Mouse (Mus musculus): ENCODE results near the gene Idh2.

DNA sequence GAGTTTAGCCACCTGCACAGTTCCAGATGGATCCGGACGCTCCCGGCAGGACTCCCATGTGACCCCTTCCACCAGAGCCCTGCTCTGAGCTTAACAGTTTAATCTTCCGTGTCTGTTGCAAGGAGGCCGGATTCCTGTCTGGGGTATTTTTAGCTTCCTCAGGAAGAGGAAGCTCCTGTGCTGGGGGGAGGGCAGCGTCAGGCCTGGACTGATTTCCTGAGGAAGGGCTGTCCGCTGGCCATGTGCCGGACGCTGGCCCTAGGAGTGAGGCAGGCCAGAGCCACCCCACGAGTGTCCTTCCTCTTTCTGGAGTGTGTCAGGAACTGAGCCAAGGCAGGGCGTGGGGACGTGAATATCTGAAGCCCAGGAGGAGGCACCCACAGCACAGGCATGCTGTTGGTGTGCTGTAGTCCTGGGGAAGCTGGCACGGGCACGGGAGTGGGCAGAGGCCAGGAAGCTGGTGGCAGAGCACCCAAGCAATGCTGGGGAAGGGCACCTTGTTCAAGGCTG is 36.3 kb downstream of the Idh2 start:
- TF ChIP-seq CHD2 (IDR thresholded peaks at IDR 0.05; ENCODE audit: low read length) (no peak), POLR2AphosphoS2 (IDR thresholded peaks at IDR 0.05; ENCODE audit: low read length) (no peak), EP300 (IDR thresholded peaks at IDR 0.05; ENCODE audit: low read depth in 1 of 2, low read length in 2 of 2) (peak in 1 of 2 experiments; percentile 59; a peak in 3 of 4 replicates), MAZ (IDR thresholded peaks at IDR 0.05; ENCODE audit: low read depth, low read length) (no peak), ELF1 (IDR thresholded peaks at IDR 0.05; ENCODE audit: low read depth, low read length) (no peak), CTCF (IDR thresholded peaks at IDR 0.05 in 2 of 3, conservative IDR thresholded peaks at IDR 0.05 in 1 of 3; ENCODE audit: control insufficient read depth in 1 of 3, insufficient read depth in 1 of 3, low read depth in 2 of 3, low read length in 3 of 3, poor library complexity in 1 of 3, severe bottlenecking in 1 of 3) (no peak), NRF1 (IDR thresholded peaks at IDR 0.05; ENCODE audit: insufficient read depth, low read depth, low read length, poor library complexity, severe bottlenecking) (no peak), ZC3H11A (IDR thresholded peaks at IDR 0.05; ENCODE audit: low read depth, low read length) (no peak), ZNF384 (IDR thresholded peaks at IDR 0.05; ENCODE audit: low read depth, low read length) (no peak), KAT2A (conservative IDR thresholded peaks at IDR 0.05; ENCODE audit: low read depth, low read length) (no peak), POLR2A (IDR thresholded peaks at IDR 0.05; ENCODE audit: control insufficient read depth in 1 of 2, insufficient read depth in 1 of 2, low read depth in 1 of 2, low read length in 2 of 2, poor library complexity in 1 of 2) (no peak)
